Mouse (Mus musculus): ENCODE measurements around the gene Mcee.

GRCm38 (mm10) chr7:64365863-64366262 is 26.5 kb upstream of the Mcee start:
- TF ChIP-seq CTCF (IDR thresholded peaks at IDR 0.05; ENCODE audit: low read depth, low read length) (no peak), POLR2A (IDR thresholded peaks at IDR 0.05; ENCODE audit: borderline replicate concordance, low read depth, low read length) (no peak)
